Mouse (Mus musculus): ENCODE measurements around the gene Mbd5. TPM values are rescaled to one million over a fixed set of nuclear protein-coding genes. Genes with fewer than 3 reads are reported as not detected.

Mbd5 gene
- polyA plus RNA-seq (2011; ENCODE audit: insufficient read depth, insufficient read length, low replicate concordance, missing spikeins) = 10.7 and 17.4 TPM in 2 replicates

- under 1% methylated on average over 49 of the region's 49 CpGs for WGBS
- H3K4me3 ChIP-seq (replicated peaks; ENCODE audit: control insufficient read depth, low read depth, low read length) = peak within 1 kb of the TSS; percentile 94
- H3K4me1 ChIP-seq (ENCODE audit: control insufficient read depth, insufficient read depth, low read length) = no peaks in the 10 kb centered on the region
- H3K27ac ChIP-seq (ENCODE audit: control insufficient read depth, insufficient read depth, low read depth, low read length, poor library complexity) = peak within 1 kb of the TSS; percentile 91
- TF ChIP-seq CTCF (IDR thresholded peaks at IDR 0.05; ENCODE audit: control insufficient read depth, insufficient read depth, low read length) (no peak), POLR2A (IDR thresholded peaks at IDR 0.05; ENCODE audit: borderline replicate concordance, control insufficient read depth, low read depth, low read length) (peak; percentile 95)
Observed at GRCm38 (mm10) chr2:48948841-48949584, at the start of gene Mbd5. Mbd5 (plus strand) TSS chr2:48949508.

- WGBS = 34% methylated on average over 2 of the region's 2 CpGs
- TF ChIP-seq CTCF (IDR thresholded peaks at IDR 0.05; ENCODE audit: control insufficient read depth, insufficient read depth, low read length) = no peak
- no peak for TF ChIP-seq POLR2A (IDR thresholded peaks at IDR 0.05; ENCODE audit: borderline replicate concordance, control insufficient read depth, low read depth, low read length)
- no peak overlapping the region for H3K4me3 ChIP-seq (replicated peaks; ENCODE audit: control insufficient read depth, low read depth, low read length)
Observed at GRCm38 (mm10) chr2:48908866-48909265, 40.4 kb upstream of the Mbd5 start.

GRCm38 (mm10) chr2:48914185-48914584 is 35.1 kb upstream of the Mbd5 start:
- 46% methylated on average over 1 of the region's 1 CpGs for WGBS
- no peaks in the 10 kb centered on the region; the same call in 1 of the 2 replicates for H3K4me1 ChIP-seq (ENCODE audit: control insufficient read depth, insufficient read depth, low read length)

More at GRCm38 (mm10) chr2:48908866-48909265, 40.4 kb upstream of the Mbd5 start:
- Histone ChIP-seq H3K27ac (ENCODE audit: control insufficient read depth, insufficient read depth, low read depth, low read length, poor library complexity) (no peak overlapping the region), H3K4me1 (ENCODE audit: control insufficient read depth, insufficient read depth, low read length) (no peaks in the 10 kb centered on the region)

GRCm38 (mm10) chr2:48915832-48916231 is 33.5 kb upstream of the Mbd5 start:
- Histone ChIP-seq H3K4me3 (replicated peaks; ENCODE audit: control insufficient read depth, low read depth, low read length) (no peak overlapping the region), H3K27ac (ENCODE audit: control insufficient read depth, insufficient read depth, low read depth, low read length, poor library complexity) (no peak overlapping the region), H3K4me1 (ENCODE audit: control insufficient read depth, insufficient read depth, low read length) (no peaks in the 10 kb centered on the region; the same call in 1 of the 2 replicates)
- TF ChIP-seq CTCF (IDR thresholded peaks at IDR 0.05; ENCODE audit: control insufficient read depth, insufficient read depth, low read length) (no peak), POLR2A (IDR thresholded peaks at IDR 0.05; ENCODE audit: borderline replicate concordance, control insufficient read depth, low read depth, low read length) (no peak)

More at GRCm38 (mm10) chr2:48914185-48914584, 35.1 kb upstream of the Mbd5 start:
- Histone ChIP-seq H3K4me3 (replicated peaks; ENCODE audit: control insufficient read depth, low read depth, low read length) (no peak overlapping the region), H3K27ac (ENCODE audit: control insufficient read depth, insufficient read depth, low read depth, low read length, poor library complexity) (no peak overlapping the region)
- no peak for TF ChIP-seq POLR2A (IDR thresholded peaks at IDR 0.05; ENCODE audit: borderline replicate concordance, control insufficient read depth, low read depth, low read length)
- no peak for TF ChIP-seq CTCF (IDR thresholded peaks at IDR 0.05; ENCODE audit: control insufficient read depth, insufficient read depth, low read length)

- 65% methylated on average over 2 of the region's 2 CpGs for WGBS
- Histone ChIP-seq H3K4me1 (ENCODE audit: control insufficient read depth, insufficient read depth, low read length) (no peaks in the 10 kb centered on the region), H3K27ac (ENCODE audit: control insufficient read depth, insufficient read depth, low read depth, low read length, poor library complexity) (no peak overlapping the region), H3K4me3 (replicated peaks; ENCODE audit: control insufficient read depth, low read depth, low read length) (no peak overlapping the region)
- TF ChIP-seq POLR2A (IDR thresholded peaks at IDR 0.05; ENCODE audit: borderline replicate concordance, control insufficient read depth, low read depth, low read length) (no peak), CTCF (IDR thresholded peaks at IDR 0.05; ENCODE audit: control insufficient read depth, insufficient read depth, low read length) (no peak)
Observed at GRCm38 (mm10) chr2:48935058-48935457, 14.2 kb upstream of the Mbd5 start.

- 54% methylated on average over 3 of the region's 3 CpGs for WGBS
- Histone ChIP-seq H3K27ac (ENCODE audit: control insufficient read depth, insufficient read depth, low read depth, low read length, poor library complexity) (no peak overlapping the region), H3K4me1 (ENCODE audit: control insufficient read depth, insufficient read depth, low read length) (no peaks in the 10 kb centered on the region), H3K4me3 (replicated peaks; ENCODE audit: control insufficient read depth, low read depth, low read length) (no peak overlapping the region)
- no peak for TF ChIP-seq CTCF (IDR thresholded peaks at IDR 0.05; ENCODE audit: control insufficient read depth, insufficient read depth, low read length)
- no peak for TF ChIP-seq POLR2A (IDR thresholded peaks at IDR 0.05; ENCODE audit: borderline replicate concordance, control insufficient read depth, low read depth, low read length)
Observed at GRCm38 (mm10) chr2:48947761-48948160, 1.5 kb upstream of the Mbd5 start.

GRCm38 (mm10) chr2:48949743-48950251 is 489 bp downstream of the Mbd5 start:
- H3K27ac ChIP-seq (ENCODE audit: control insufficient read depth, insufficient read depth, low read depth, low read length, poor library complexity) = peak overlapping the region; percentile 91
- no peaks in the 10 kb centered on the region for H3K4me1 ChIP-seq (ENCODE audit: control insufficient read depth, insufficient read depth, low read length)
- TF ChIP-seq CTCF (IDR thresholded peaks at IDR 0.05; ENCODE audit: control insufficient read depth, insufficient read depth, low read length) (no peak), POLR2A (IDR thresholded peaks at IDR 0.05; ENCODE audit: borderline replicate concordance, control insufficient read depth, low read depth, low read length) (no peak)
- under 1% methylated on average over 9 of the region's 9 CpGs for WGBS
- peak overlapping the region; percentile 94 for H3K4me3 ChIP-seq (replicated peaks; ENCODE audit: control insufficient read depth, low read depth, low read length)

GRCm38 (mm10) chr2:48950252-48950315 is 776 bp downstream of the Mbd5 start, which contains the start of gene Orc4:
Orc4 (minus strand) TSS chr2:48950277.
- TF ChIP-seq POLR2A (IDR thresholded peaks at IDR 0.05; ENCODE audit: borderline replicate concordance, control insufficient read depth, low read depth, low read length) = no peak
- no peak for TF ChIP-seq CTCF (IDR thresholded peaks at IDR 0.05; ENCODE audit: control insufficient read depth, insufficient read depth, low read length)
- Histone ChIP-seq H3K27ac (ENCODE audit: control insufficient read depth, insufficient read depth, low read depth, low read length, poor library complexity) (peak within 1 kb of the TSS; percentile 91), H3K4me3 (replicated peaks; ENCODE audit: control insufficient read depth, low read depth, low read length) (peak within 1 kb of the TSS; percentile 94), H3K4me1 (ENCODE audit: control insufficient read depth, insufficient read depth, low read length) (no peaks in the 10 kb centered on the region)
- 0% methylated on average over 2 of the region's 2 CpGs for WGBS

All from bone marrow, adult 2 months (tissue).